Mouse (Mus musculus) midbrain, embryonic 12.5 days (tissue): ENCODE results near the gene Timm17a. TPM values are rescaled to one million over a fixed set of nuclear protein-coding genes. Genes with fewer than 3 reads are reported as not detected.
A peak's percentile ranks its signal among the peaks of the same experiment; 100 is the strongest.

Experiments used
- ATAC-seq: fragments of 200-750 bp; cut with Nextera tagmentation; 2 replicates; pipeline ENCODE4 v1.8.0; 2017; ENCODE audit warnings: low read depth, moderate TSS enrichment, moderate library complexity; ENCODE audit not compliant: low FRiP score
- H3K27ac ChIP-seq: fragments of 300-500 bp; sonication (generic); replicated peaks from 2 replicates; pipeline ENCODE4 v1.5.1; 2016; ENCODE audit warnings: mild to moderate bottlenecking
- H3K27me3 ChIP-seq: fragments of 300-500 bp; sonication (generic); 2 replicates; pipeline ENCODE4 v1.6.1; 2016; ENCODE audit warnings: mild to moderate bottlenecking
- H3K36me3 ChIP-seq: fragments of 300-500 bp; sonication (generic); 2 replicates; pipeline ENCODE4 v1.6.1; 2016
- H3K4me1 ChIP-seq: fragments of 300-500 bp; sonication (generic); 2 replicates; pipeline ENCODE4 v1.6.1; 2016
- H3K4me2 ChIP-seq: fragments of 300-500 bp; sonication (generic); replicated peaks from 2 replicates; pipeline ENCODE4 v1.6.1; 2016; ENCODE audit warnings: mild to moderate bottlenecking, moderate library complexity
- H3K4me3 ChIP-seq: fragments of 300-500 bp; sonication (generic); 2 replicates; pipeline ENCODE4 v1.5.1; 2016; ENCODE audit warnings: mild to moderate bottlenecking
- H3K9ac ChIP-seq: fragments of 300-500 bp; sonication (generic); replicated peaks from 2 replicates; pipeline ENCODE4 v1.6.1; 2016; ENCODE audit warnings: mild to moderate bottlenecking, moderate library complexity
- H3K9me3 ChIP-seq: fragments of 300-500 bp; sonication (generic); 2 replicates; pipeline ENCODE4 v1.6.1; 2016; ENCODE audit warnings: mild to moderate bottlenecking
- WGBS: fragments of 180-500 bp; shearing (Covaris S2); methylation state at CpG from one replicate; pipeline ENCODE4 v1.1.7; 2016; 5-methylcytosine and 5-hydroxymethylcytosine counted together
- polyA plus RNA-seq: library from polyadenylated mRNA; unstranded; fragments of >200 nt; fragmentation: Nextera tagmentation; extraction: Ambion mirVana; gene quantifications from 2 replicates; pipeline ENCODE4 v1.2.1, GENCODE M21; 2016

Gene Timm17a
- polyA plus RNA-seq, result 162 and 170 TPM in 2 replicates

GRCm38 (mm10) chr1:135313284-135314031 is at the start of gene Timm17a:
TSS of gene Timm17a (minus strand) at chr1:135313778.
- Histone ChIP-seq H3K9ac (peak within 1 kb of the TSS; percentile 95), H3K27ac (peak within 1 kb of the TSS; percentile 74), H3K4me3 (peak within 1 kb of the TSS; percentile 93), H3K36me3 (peaks cover 16% of the 10 kb centered on the region), H3K4me2 (peak within 1 kb of the TSS; percentile 84), H3K4me1 (peaks cover 23% of the 10 kb centered on the region), H3K9me3 (no peaks in the 10 kb centered on the region), H3K27me3 (0 out of 2 replicates have a peak, but pooled peaks cover 3% of the 10 kb centered on the region)
- ATAC-seq, result peak; percentile 100
- WGBS, result under 1% methylated on average over 51 of the region's 51 CpGs

DNA sequence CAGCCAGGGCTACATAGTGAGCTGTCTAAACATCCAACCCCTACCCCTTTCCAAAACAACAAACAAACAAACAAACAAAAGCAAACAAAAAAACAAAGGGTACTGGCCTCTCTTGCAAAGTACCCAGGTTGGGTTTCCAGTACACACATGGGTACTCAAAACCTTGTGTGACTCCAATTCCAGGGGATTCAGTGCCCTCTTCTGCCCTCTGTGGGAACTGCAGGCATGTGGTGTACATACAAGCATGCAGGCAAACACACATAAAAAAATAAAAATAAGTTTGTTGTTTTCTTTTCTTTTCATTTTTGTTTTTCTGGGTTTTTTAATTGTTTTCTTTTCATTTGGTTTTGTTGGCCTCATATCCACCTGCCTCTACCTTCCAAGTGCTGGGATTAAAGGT is 48.5 kb upstream of the Timm17a start:
- Histone ChIP-seq H3K27ac (no peak overlapping the region), H3K36me3 (no peaks in the 10 kb centered on the region), H3K4me2 (no peak overlapping the region), H3K4me3 (no peak overlapping the region), H3K9ac (no peak overlapping the region), H3K27me3 (no peaks in the 10 kb centered on the region), H3K9me3 (no peaks in the 10 kb centered on the region), H3K4me1 (no peaks in the 10 kb centered on the region)
- ATAC-seq, result no peak

GRCm38 (mm10) chr1:135361491-135361890 is 47.9 kb upstream of the Timm17a start:
- Histone ChIP-seq H3K4me1 (no peaks in the 10 kb centered on the region), H3K4me2 (no peak overlapping the region), H3K9me3 (no peaks in the 10 kb centered on the region), H3K9ac (no peak overlapping the region), H3K36me3 (no peaks in the 10 kb centered on the region), H3K27ac (no peak overlapping the region), H3K4me3 (no peak overlapping the region), H3K27me3 (no peaks in the 10 kb centered on the region)
- no peak for ATAC-seq
- 74% methylated on average over 4 of the region's 4 CpGs for WGBS

GRCm38 (mm10) chr1:135359071-135359470 is 45.5 kb upstream of the Timm17a start:
- 46% methylated on average over 2 of the region's 2 CpGs for WGBS
- H3K27ac ChIP-seq, result no peak overlapping the region

DNA sequence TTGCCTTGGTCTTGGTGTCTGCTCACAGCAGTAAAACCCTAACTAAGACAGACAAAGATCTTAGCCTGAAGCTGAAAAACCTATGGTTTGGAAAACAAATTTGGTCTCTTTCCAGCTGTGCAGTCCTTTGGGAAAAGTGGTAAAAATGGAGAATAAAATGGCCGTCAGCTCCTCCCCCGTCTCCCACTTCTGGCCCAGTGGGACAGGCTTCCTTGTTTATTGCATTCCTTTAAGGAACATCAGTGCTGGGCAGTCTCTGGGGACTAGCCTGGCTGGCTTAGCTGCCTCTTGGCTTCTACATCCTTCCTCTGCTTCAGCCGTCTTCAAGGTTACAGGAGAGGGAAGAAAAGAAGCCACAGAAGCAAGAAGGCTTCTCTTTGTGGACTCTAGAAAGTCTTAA is 38.4 kb upstream of the Timm17a start:
- H3K36me3 ChIP-seq, result no peaks in the 10 kb centered on the region
- no peaks in the 10 kb centered on the region; the same call in 1 of the 2 replicates for H3K4me1 ChIP-seq
- no peak overlapping the region for H3K4me3 ChIP-seq
- H3K27ac ChIP-seq, result no peak overlapping the region
- no peak for ATAC-seq
- no peak overlapping the region for H3K4me2 ChIP-seq
- 85% methylated on average over 3 of the region's 3 CpGs for WGBS
- H3K9ac ChIP-seq, result no peak overlapping the region
- no peaks in the 10 kb centered on the region for H3K27me3 ChIP-seq
- H3K9me3 ChIP-seq, result no peaks in the 10 kb centered on the region

More at GRCm38 (mm10) chr1:135359071-135359470, 45.5 kb upstream of the Timm17a start:
- H3K27me3 ChIP-seq, result no peaks in the 10 kb centered on the region
- no peak for ATAC-seq
- H3K4me2 ChIP-seq, result no peak overlapping the region
- H3K9ac ChIP-seq, result no peak overlapping the region
- no peak overlapping the region for H3K4me3 ChIP-seq
- no peaks in the 10 kb centered on the region for H3K36me3 ChIP-seq
- no peaks in the 10 kb centered on the region for H3K4me1 ChIP-seq
- H3K9me3 ChIP-seq, result no peaks in the 10 kb centered on the region

DNA sequence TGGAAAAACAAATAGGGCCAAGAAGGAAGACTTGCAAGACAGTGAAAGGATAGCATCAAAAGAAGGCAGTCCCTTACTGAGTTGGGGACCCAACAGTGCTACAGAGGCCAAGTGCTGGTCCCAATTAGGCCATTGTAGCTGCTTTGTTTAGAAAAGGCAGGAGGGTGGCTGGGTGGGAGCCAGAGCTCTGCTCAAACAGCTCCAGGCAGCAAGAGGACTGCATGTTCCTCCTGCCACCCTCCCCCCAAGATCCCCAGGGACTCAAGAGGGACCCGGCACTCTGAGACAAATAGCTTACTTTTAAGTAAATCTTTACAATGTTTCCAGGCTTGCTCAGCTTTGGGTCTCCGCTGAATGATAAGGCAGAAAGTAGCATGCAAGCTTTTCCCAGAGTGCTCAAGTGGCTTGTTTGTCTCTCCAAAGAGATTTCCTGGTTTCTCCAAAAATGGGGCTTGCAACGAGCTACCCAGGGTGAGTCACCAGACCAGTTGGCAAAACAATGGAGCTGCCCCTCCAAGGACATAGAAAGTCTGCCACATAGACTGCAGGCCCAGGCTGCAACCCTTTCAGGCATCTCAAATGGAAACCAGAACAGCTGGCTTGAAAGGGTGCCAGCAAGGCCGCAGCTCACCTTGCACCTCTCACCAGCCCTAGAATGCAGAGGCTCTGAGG is 34.1 kb upstream of the Timm17a start:
- 54% methylated on average over 4 of the region's 4 CpGs for WGBS
- H3K27ac ChIP-seq, result no peak overlapping the region

GRCm38 (mm10) chr1:135346891-135347290 is 33.3 kb upstream of the Timm17a start:
- Histone ChIP-seq H3K4me2 (no peak overlapping the region), H3K9ac (no peak overlapping the region), H3K4me3 (no peak overlapping the region), H3K27ac (no peak overlapping the region), H3K36me3 (no peaks in the 10 kb centered on the region), H3K4me1 (no peaks in the 10 kb centered on the region; the same call in 1 of the 2 replicates), H3K27me3 (no peaks in the 10 kb centered on the region), H3K9me3 (no peaks in the 10 kb centered on the region)
- ATAC-seq, result no peak
- WGBS, result 55% methylated on average over 3 of the region's 3 CpGs

More for the DNA sequence above, 34.1 kb upstream of the Timm17a start:
- no peak for ATAC-seq
- Histone ChIP-seq H3K36me3 (no peaks in the 10 kb centered on the region), H3K4me3 (no peak overlapping the region), H3K27me3 (no peaks in the 10 kb centered on the region), H3K9me3 (no peaks in the 10 kb centered on the region), H3K4me1 (no peaks in the 10 kb centered on the region; the same call in 1 of the 2 replicates), H3K4me2 (no peak overlapping the region), H3K9ac (no peak overlapping the region)

DNA sequence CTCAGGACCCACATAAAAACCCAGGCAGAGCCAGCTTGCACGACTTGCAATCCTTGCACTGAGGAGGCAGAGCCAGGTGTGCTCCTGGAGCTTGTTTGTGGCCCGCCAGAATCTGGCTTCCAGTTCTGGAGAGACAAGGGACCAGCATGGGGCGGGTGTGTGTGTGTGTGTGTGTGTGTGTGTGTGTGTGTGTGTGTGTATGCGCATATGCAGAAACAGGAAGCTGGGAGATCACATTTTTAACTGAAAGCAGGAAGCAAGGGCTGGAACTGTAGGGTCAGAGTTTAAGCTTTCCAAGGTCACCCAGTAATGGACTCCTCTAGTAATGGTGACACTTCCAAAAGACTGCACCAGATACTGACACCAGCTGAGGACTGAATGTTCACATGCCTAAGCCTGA is 30.4 kb upstream of the Timm17a start:
- no peak overlapping the region for H3K4me3 ChIP-seq

GRCm38 (mm10) chr1:135341947-135342346 is 28.4 kb upstream of the Timm17a start:
- Histone ChIP-seq H3K27ac (no peak overlapping the region), H3K4me3 (no peak overlapping the region), H3K9ac (no peak overlapping the region), H3K36me3 (no peaks in the 10 kb centered on the region), H3K4me2 (no peak overlapping the region), H3K9me3 (no peaks in the 10 kb centered on the region), H3K4me1 (no peaks in the 10 kb centered on the region), H3K27me3 (no peaks in the 10 kb centered on the region)
- WGBS, result 82% methylated on average over 8 of the region's 8 CpGs
- ATAC-seq, result no peak

More for the DNA sequence above, 30.4 kb upstream of the Timm17a start:
- no peak overlapping the region for H3K9ac ChIP-seq
- H3K27me3 ChIP-seq, result no peaks in the 10 kb centered on the region
- H3K36me3 ChIP-seq, result no peaks in the 10 kb centered on the region
- WGBS, result 65% methylated on average over 4 of the region's 4 CpGs
- ATAC-seq, result no peak
- no peak overlapping the region for H3K27ac ChIP-seq
- no peaks in the 10 kb centered on the region; the same call in 1 of the 2 replicates for H3K4me1 ChIP-seq
- H3K9me3 ChIP-seq, result no peaks in the 10 kb centered on the region
- H3K4me2 ChIP-seq, result no peak overlapping the region

DNA sequence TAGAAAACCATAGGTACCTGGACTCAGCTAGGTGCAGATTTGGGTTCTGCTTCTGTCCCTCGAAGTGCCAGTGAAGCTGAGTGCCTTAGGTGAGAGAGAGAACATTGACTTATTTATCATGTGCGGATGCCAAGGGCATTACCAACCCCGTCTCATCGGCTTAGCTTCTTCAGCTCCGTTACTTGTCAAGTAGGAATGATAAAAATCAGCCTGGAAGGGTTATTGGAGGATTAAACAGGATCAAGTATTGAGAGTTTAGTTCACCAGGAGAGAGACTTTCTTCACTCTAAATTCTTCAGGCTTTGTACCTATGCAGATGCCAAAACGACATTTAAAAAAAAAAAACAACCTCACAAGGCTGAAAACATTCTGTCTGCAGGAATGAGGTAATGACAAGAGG is 17.0 kb upstream of the Timm17a start:
- no peak overlapping the region for H3K4me2 ChIP-seq
- H3K36me3 ChIP-seq, result no peaks in the 10 kb centered on the region
- H3K27me3 ChIP-seq, result no peaks in the 10 kb centered on the region
- H3K4me1 ChIP-seq, result no peaks in the 10 kb centered on the region
- no peak for ATAC-seq
- WGBS, result 77% methylated on average over 6 of the region's 6 CpGs
- no peaks in the 10 kb centered on the region for H3K9me3 ChIP-seq
- no peak overlapping the region for H3K27ac ChIP-seq
- no peak overlapping the region for H3K9ac ChIP-seq
- H3K4me3 ChIP-seq, result no peak overlapping the region

- H3K9me3 ChIP-seq, result no peaks in the 10 kb centered on the region
- no peaks in the 10 kb centered on the region for H3K36me3 ChIP-seq
- H3K27ac ChIP-seq, result no peak overlapping the region
- no peak for ATAC-seq
- no peaks in the 10 kb centered on the region for H3K4me1 ChIP-seq
- H3K4me2 ChIP-seq, result no peak overlapping the region
- no peak overlapping the region for H3K4me3 ChIP-seq
- peaks cover 10% of the 10 kb centered on the region for H3K27me3 ChIP-seq
- 67% methylated on average over 5 of the region's 5 CpGs for WGBS
- no peak overlapping the region for H3K9ac ChIP-seq
These were observed 14.8 kb upstream of the Timm17a start for GRCm38 (mm10) chr1:135328368-135328767.

DNA sequence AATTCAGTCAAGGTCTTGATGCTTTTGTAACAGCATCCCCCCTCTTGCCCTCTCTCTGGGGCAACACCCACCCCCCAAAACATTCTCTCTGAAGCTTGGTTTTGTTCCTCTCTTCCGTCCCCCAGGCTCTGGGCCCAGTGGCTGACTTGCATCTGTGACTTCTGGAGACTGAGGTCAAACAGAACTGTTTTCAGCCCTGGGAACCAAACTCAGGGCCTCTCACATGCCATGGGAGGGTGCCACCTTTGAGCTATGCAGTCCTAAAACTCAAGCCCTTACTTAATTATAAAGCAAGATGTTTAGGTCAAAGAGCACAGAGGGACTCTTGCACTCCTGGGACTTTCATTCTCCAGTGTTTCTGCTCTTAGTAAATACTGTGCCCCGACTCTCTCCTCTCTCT is 12.4 kb upstream of the Timm17a start:
- no peak overlapping the region for H3K27ac ChIP-seq
- 77% methylated on average over 2 of the region's 2 CpGs for whole genome bisulfite sequencing
- H3K27me3 ChIP-seq, result peaks cover 10% of the 10 kb centered on the region
- no peaks in the 10 kb centered on the region for H3K4me1 ChIP-seq
- ATAC-seq, result no peak
- H3K9ac ChIP-seq, result no peak overlapping the region
- H3K4me3 ChIP-seq, result no peak overlapping the region
- no peaks in the 10 kb centered on the region for H3K36me3 ChIP-seq
- no peak overlapping the region for H3K4me2 ChIP-seq
- H3K9me3 ChIP-seq, result no peaks in the 10 kb centered on the region
